Mouse (Mus musculus) cerebellum, adult 2 months (tissue): ENCODE results near the gene Dio1.

ENCODE experiments used
- CTCF ChIP-seq: fragments of 200-500 bp; IDR thresholded peaks from 2 replicates; pipeline ENCODE4 v1.5.1; 2011; ENCODE audit warnings: low read depth, mild to moderate bottlenecking, control low read depth, low read length, moderate library complexity, borderline replicate concordance; ENCODE audit not compliant: insufficient read depth
- POLR2A ChIP-seq: fragments of 200-500 bp; IDR thresholded peaks from 2 replicates; pipeline ENCODE4 v1.6.1; 2011; ENCODE audit warnings: low read length, control low read depth, borderline replicate concordance; ENCODE audit not compliant: insufficient read depth

DNA sequence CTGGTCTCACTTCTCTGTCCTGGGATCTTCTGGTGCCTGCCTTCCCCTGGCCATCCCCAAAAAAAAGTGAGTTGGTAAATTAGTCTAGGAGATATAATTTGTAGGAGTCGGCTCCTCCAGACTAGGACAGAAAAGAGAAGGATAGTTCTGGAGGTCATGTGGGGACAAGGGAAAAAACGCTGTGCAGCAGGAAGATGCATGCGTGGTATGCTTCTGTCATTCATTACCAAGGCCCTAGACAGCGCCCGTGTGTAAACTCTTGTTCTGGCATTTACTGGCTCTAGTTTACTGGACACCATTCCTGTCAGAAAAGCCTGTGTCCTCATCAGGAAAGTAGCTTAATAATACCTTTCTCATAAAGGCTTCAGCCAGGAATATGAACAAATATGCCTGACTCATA, 32.5 kb downstream of the Dio1 start:
- TF ChIP-seq POLR2A, result no peak
- TF ChIP-seq CTCF, result no peak
